Mouse (Mus musculus): ENCODE data around the gene Csf2rb. TPM values are rescaled to one million over a fixed set of nuclear protein-coding genes. Genes with fewer than 3 reads are reported as not detected.
"Not testable (repeated sequence)": the region's sequence is repeated elsewhere in the genome, so short reads cannot be mapped to it uniquely, and the experiment has no call there.

Gene Csf2rb
- 7.9 and 28.6 TPM in 2 replicates for polyA plus RNA-seq (2011; ENCODE audit: insufficient read depth, insufficient read length, low replicate concordance, missing spikeins)

GRCm38 (mm10) chr15:78325671-78326339 lies at the start of gene Csf2rb:
Csf2rb (plus strand) TSS chr15:78325752.
- H3K4me3 ChIP-seq (replicated peaks; ENCODE audit: control insufficient read depth, low read depth, low read length): peak within 1 kb of the TSS; percentile 79
- WGBS: 8% methylated on average over 11 of the region's 11 CpGs
- peak within 1 kb of the TSS; percentile 81 for H3K27ac ChIP-seq (ENCODE audit: control insufficient read depth, insufficient read depth, low read depth, low read length, poor library complexity)
- TF ChIP-seq POLR2A (IDR thresholded peaks at IDR 0.05; ENCODE audit: borderline replicate concordance, control insufficient read depth, low read depth, low read length) (peak; percentile 66; the same call in 1 of the 2 replicates), CTCF (IDR thresholded peaks at IDR 0.05; ENCODE audit: control insufficient read depth, insufficient read depth, low read length) (no peak)
- H3K4me1 ChIP-seq (ENCODE audit: control insufficient read depth, insufficient read depth, low read length): peaks cover 9% of the 10 kb centered on the region; the same call in 1 of the 2 replicates

- TF ChIP-seq POLR2A (IDR thresholded peaks at IDR 0.05; ENCODE audit: borderline replicate concordance, control insufficient read depth, low read depth, low read length) (no peak), CTCF (IDR thresholded peaks at IDR 0.05; ENCODE audit: control insufficient read depth, insufficient read depth, low read length) (no peak)
- H3K27ac ChIP-seq (ENCODE audit: control insufficient read depth, insufficient read depth, low read depth, low read length, poor library complexity): no peak overlapping the region
- whole genome bisulfite sequencing: 9% methylated on average over 2 of the region's 2 CpGs
- no peak overlapping the region for H3K4me3 ChIP-seq (replicated peaks; ENCODE audit: control insufficient read depth, low read depth, low read length)
- H3K4me1 ChIP-seq (ENCODE audit: control insufficient read depth, insufficient read depth, low read length): no peaks in the 10 kb centered on the region
These were observed 47.2 kb upstream of the Csf2rb start for GRCm38 (mm10) chr15:78278308-78278707.

- H3K4me1 ChIP-seq (ENCODE audit: control insufficient read depth, insufficient read depth, low read length): no peaks in the 10 kb centered on the region
- no peak overlapping the region for H3K4me3 ChIP-seq (replicated peaks; ENCODE audit: control insufficient read depth, low read depth, low read length)
- 86% methylated on average over 5 of the region's 5 CpGs for WGBS
- no peak for TF ChIP-seq CTCF (IDR thresholded peaks at IDR 0.05; ENCODE audit: control insufficient read depth, insufficient read depth, low read length)
- no peak for TF ChIP-seq POLR2A (IDR thresholded peaks at IDR 0.05; ENCODE audit: borderline replicate concordance, control insufficient read depth, low read depth, low read length)
- no peak overlapping the region for H3K27ac ChIP-seq (ENCODE audit: control insufficient read depth, insufficient read depth, low read depth, low read length, poor library complexity)
These were observed 37.6 kb upstream of the Csf2rb start for GRCm38 (mm10) chr15:78287941-78288340.

GRCm38 (mm10) chr15:78289775-78290174 lies 35.8 kb upstream of the Csf2rb start:
- 75% methylated on average over 5 of the region's 5 CpGs for WGBS
- not testable (repeated sequence) for H3K4me3 ChIP-seq (replicated peaks; ENCODE audit: control insufficient read depth, low read depth, low read length); H3K4me1 ChIP-seq (ENCODE audit: control insufficient read depth, insufficient read depth, low read length); H3K27ac ChIP-seq (ENCODE audit: control insufficient read depth, insufficient read depth, low read depth, low read length, poor library complexity)

- not testable (repeated sequence) for H3K4me3 ChIP-seq (replicated peaks; ENCODE audit: control insufficient read depth, low read depth, low read length); H3K4me1 ChIP-seq (ENCODE audit: control insufficient read depth, insufficient read depth, low read length); H3K27ac ChIP-seq (ENCODE audit: control insufficient read depth, insufficient read depth, low read depth, low read length, poor library complexity)
- 10% methylated on average over 2 of the region's 2 CpGs for WGBS
These were observed 32.3 kb upstream of the Csf2rb start for GRCm38 (mm10) chr15:78293228-78293627.

DNA sequence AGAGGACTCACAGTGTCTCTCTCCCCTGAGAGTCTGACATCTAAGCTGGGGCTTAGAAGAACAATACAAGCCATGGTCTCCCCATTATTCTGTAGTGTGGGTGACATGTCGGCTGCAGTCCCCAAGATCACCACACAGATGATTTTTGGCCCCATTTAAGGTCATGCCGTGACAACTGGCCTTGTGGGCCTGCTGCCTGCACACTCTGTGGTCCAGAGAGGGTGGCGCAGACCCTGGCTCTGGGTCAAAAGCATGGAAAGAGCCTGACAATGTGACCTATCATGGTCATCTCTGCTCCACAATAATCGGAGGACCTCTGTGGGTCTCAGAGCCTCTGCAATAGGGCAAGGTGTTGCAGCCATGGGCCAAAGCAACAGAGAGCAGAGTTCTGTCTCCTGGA lies 31.8 kb upstream of the Csf2rb start:
- peaks cover 1% of the 10 kb centered on the region; the same call in 1 of the 2 replicates for H3K4me1 ChIP-seq (ENCODE audit: control insufficient read depth, insufficient read depth, low read length)
- H3K27ac ChIP-seq (ENCODE audit: control insufficient read depth, insufficient read depth, low read depth, low read length, poor library complexity): no peak overlapping the region
- TF ChIP-seq POLR2A (IDR thresholded peaks at IDR 0.05; ENCODE audit: borderline replicate concordance, control insufficient read depth, low read depth, low read length): no peak
- TF ChIP-seq CTCF (IDR thresholded peaks at IDR 0.05; ENCODE audit: control insufficient read depth, insufficient read depth, low read length): no peak
- H3K4me3 ChIP-seq (replicated peaks; ENCODE audit: control insufficient read depth, low read depth, low read length): no peak overlapping the region
- 78% methylated on average over 4 of the region's 4 CpGs for WGBS

DNA sequence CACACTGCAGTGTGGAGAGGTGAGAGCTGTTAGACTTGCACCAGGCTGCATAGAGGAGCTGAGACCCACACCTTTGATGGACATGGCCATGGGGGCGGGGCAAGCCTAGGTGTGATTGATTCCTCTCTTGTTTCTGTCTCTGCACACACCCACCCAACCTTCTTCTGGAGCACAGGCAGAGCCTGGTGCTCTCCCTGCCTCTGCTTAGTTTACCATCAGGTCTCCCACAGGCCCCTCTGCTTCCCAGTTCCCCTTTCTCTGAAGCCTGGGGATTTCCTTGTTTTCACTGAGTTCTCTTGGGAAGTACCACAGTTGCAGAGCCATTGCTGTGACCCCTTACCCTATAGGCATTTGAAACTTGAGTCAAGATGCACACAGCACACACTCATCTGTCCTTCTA lies 27.0 kb upstream of the Csf2rb start:
- H3K27ac ChIP-seq (ENCODE audit: control insufficient read depth, insufficient read depth, low read depth, low read length, poor library complexity): no peak overlapping the region
- peaks cover 6% of the 10 kb centered on the region for H3K4me1 ChIP-seq (ENCODE audit: control insufficient read depth, insufficient read depth, low read length)
- 63% methylated on average over 1 of the region's 1 CpGs for WGBS
- no peak overlapping the region for H3K4me3 ChIP-seq (replicated peaks; ENCODE audit: control insufficient read depth, low read depth, low read length)
- TF ChIP-seq POLR2A (IDR thresholded peaks at IDR 0.05; ENCODE audit: borderline replicate concordance, control insufficient read depth, low read depth, low read length): no peak
- TF ChIP-seq CTCF (IDR thresholded peaks at IDR 0.05; ENCODE audit: control insufficient read depth, insufficient read depth, low read length): no peak

GRCm38 (mm10) chr15:78299641-78300040 lies 25.9 kb upstream of the Csf2rb start:
- H3K4me3 ChIP-seq (replicated peaks; ENCODE audit: control insufficient read depth, low read depth, low read length): no peak overlapping the region
- WGBS: 14% methylated on average over 3 of the region's 3 CpGs
- H3K4me1 ChIP-seq (ENCODE audit: control insufficient read depth, insufficient read depth, low read length): peaks cover 6% of the 10 kb centered on the region
- no peak overlapping the region for H3K27ac ChIP-seq (ENCODE audit: control insufficient read depth, insufficient read depth, low read depth, low read length, poor library complexity)
- TF ChIP-seq POLR2A (IDR thresholded peaks at IDR 0.05; ENCODE audit: borderline replicate concordance, control insufficient read depth, low read depth, low read length) (no peak), CTCF (IDR thresholded peaks at IDR 0.05; ENCODE audit: control insufficient read depth, insufficient read depth, low read length) (no peak)

DNA sequence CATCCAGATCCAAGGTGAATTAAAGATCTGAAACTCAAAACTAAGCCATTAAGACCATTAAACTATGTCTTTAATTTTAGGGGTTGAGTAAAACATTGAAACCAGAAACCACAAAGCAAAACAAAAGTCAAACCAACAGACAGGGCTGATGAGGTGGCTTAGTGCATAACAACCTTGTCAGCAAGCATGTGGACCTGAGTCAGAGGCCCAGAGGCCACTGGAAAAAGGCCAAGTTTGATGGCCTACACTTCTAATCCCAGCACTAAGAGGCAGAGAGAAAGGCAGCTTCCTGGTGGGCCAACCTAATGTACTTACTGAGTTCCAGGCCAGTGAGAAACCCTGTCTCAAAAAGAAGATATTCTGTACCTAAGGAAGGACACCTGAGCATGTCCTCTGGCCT lies 24.8 kb upstream of the Csf2rb start:
- Histone ChIP-seq H3K27ac (ENCODE audit: control insufficient read depth, insufficient read depth, low read depth, low read length, poor library complexity) (no peak overlapping the region), H3K4me1 (ENCODE audit: control insufficient read depth, insufficient read depth, low read length) (peaks cover 7% of the 10 kb centered on the region), H3K4me3 (replicated peaks; ENCODE audit: control insufficient read depth, low read depth, low read length) (no peak overlapping the region)
- TF ChIP-seq POLR2A (IDR thresholded peaks at IDR 0.05; ENCODE audit: borderline replicate concordance, control insufficient read depth, low read depth, low read length): no peak
- no peak for TF ChIP-seq CTCF (IDR thresholded peaks at IDR 0.05; ENCODE audit: control insufficient read depth, insufficient read depth, low read length)
